Comparison of ENCODE assay signal across 13 mouse cellular contexts in genomic region chr1:39916144-39916543, GRCm38 (mm10).
"Had no signal": no experiment of that assay in that cellular context is flagged by ENCODE, and none has a peak within 500 bp of the region (broad histone marks: within the 10 kb centered on the region; RNA-seq: fewer than 3 reads in every experiment).

No protein-coding gene starts in this region.

- DNase-seq: kidney, adult 2 months; kidney, postnatal 14 days; liver; liver, embryonic 13.5 days; liver, postnatal 0 days; retina, postnatal 1 day; right cerebral cortex, postnatal 4 days; thymus, postnatal 4 days had no signal

- H3K4me3 ChIP-seq: kidney, embryonic 15.5 days; limb, embryonic 12.5 days; liver, embryonic 13.5 days; lung, embryonic 15.5 days; midbrain, embryonic 12.5 days; neural tube, embryonic 15.5 days had no signal

- H3K27ac ChIP-seq: kidney, embryonic 15.5 days; limb, embryonic 12.5 days; liver, embryonic 13.5 days; lung, embryonic 15.5 days; midbrain, embryonic 12.5 days; neural tube, embryonic 15.5 days had no signal
